In genomic region chr5:110094030-110094846, GRCm38 (mm10) we compare ENCODE assay signal across 8 mouse cellular contexts. TPM values are rescaled to one million over a fixed set of nuclear protein-coding genes. Genes with fewer than 3 reads are reported as not detected.
DNase-seq lines count a peak whose midpoint lies in the region; ATAC-seq and TF ChIP-seq lines count a peak whose summit lies in the region.

Gene Gm35315 (minus strand): TSS chr5:110094420.

- H3K27ac ChIP-seq in forebrain, embryonic 13.5 days, result peak within 1 kb of the TSS; percentile 53; the same call in 1 of the 2 replicates
- peak within 1 kb of the TSS; percentile 61 for H3K27ac ChIP-seq in liver, embryonic 16.5 days (ENCODE audit: low read length)
- H3K27ac ChIP-seq in neural tube, embryonic 12.5 days, result 0 out of 2 replicates have a peak within 1 kb of the TSS, but pooled peaks have one; percentile 26
- peak within 1 kb of the TSS; percentile 1; the same call in 1 of the 2 replicates for H3K27ac ChIP-seq in testis, adult 2 months (ENCODE audit: control insufficient read depth, insufficient read depth, low read depth, low read length)

- under 1% methylated on average over 25 of the region's 25 CpGs for WGBS in forebrain, embryonic 13.5 days
- 1% methylated on average over 25 of the region's 25 CpGs for WGBS in liver, embryonic 16.5 days (ENCODE audit: insufficient replicate concordance)
- WGBS in neural tube, embryonic 12.5 days, result 2% methylated on average over 25 of the region's 25 CpGs

- DNase-seq in ES-CJ7 (ENCODE audit: low read depth, low spot score), result peak; percentile 93
- peak; percentile 91 for DNase-seq in c-Kit-positive CD71-positive TER-119-positive erythroid progenitor cells, embryonic 14.5 days (ENCODE audit: low spot score)
- peak; percentile 88 to 89 for DNase-seq in heart, postnatal 10 days
- DNase-seq in kidney, postnatal 4 days, result peak; percentile 81 to 89

- TF ChIP-seq CTCF in testis, adult 2 months (IDR thresholded peaks at IDR 0.05; ENCODE audit: control insufficient read depth, insufficient read depth, insufficient replicate concordance, low read depth, low read length), result no peak

- intact Hi-C loops in heart, postnatal 10 days (cut with DNase I), result no loop called here

- peak; percentile 98 for ATAC-seq in forebrain, embryonic 13.5 days
- peak; percentile 97 for ATAC-seq in liver, embryonic 16.5 days (ENCODE audit: low read depth)
- peak; percentile 95 for ATAC-seq in neural tube, embryonic 12.5 days (ENCODE audit: low FRiP score, low read depth)

- no peaks in the 10 kb centered on the region for H3K27me3 ChIP-seq in forebrain, embryonic 13.5 days
- H3K27me3 ChIP-seq in liver, embryonic 16.5 days (ENCODE audit: control insufficient read depth, insufficient read depth, low read depth, low read length), result no peaks in the 10 kb centered on the region; the same call in 1 of the 2 replicates
- no peaks in the 10 kb centered on the region for H3K27me3 ChIP-seq in neural tube, embryonic 12.5 days (replicated peaks)
- no peaks in the 10 kb centered on the region for H3K27me3 ChIP-seq in testis, adult 2 months (ENCODE audit: control insufficient read depth, insufficient read depth, low read length)

- H3K4me3 ChIP-seq in forebrain, embryonic 13.5 days, result peak within 1 kb of the TSS; percentile 44
- H3K4me3 ChIP-seq in liver, embryonic 16.5 days (ENCODE audit: low read depth, low read length), result peak within 1 kb of the TSS; percentile 56
- H3K4me3 ChIP-seq in neural tube, embryonic 12.5 days, result peak within 1 kb of the TSS; percentile 51
- H3K4me3 ChIP-seq in testis, adult 2 months (ENCODE audit: control insufficient read depth, low read depth, low read length), result peak within 1 kb of the TSS; percentile 61

- H3K36me3 ChIP-seq in forebrain, embryonic 13.5 days (ENCODE audit: poor library complexity, severe bottlenecking), result no peaks in the 10 kb centered on the region
- no peaks in the 10 kb centered on the region for H3K36me3 ChIP-seq in liver, embryonic 16.5 days (ENCODE audit: control insufficient read depth, insufficient read depth)
- no peaks in the 10 kb centered on the region for H3K36me3 ChIP-seq in neural tube, embryonic 12.5 days
- no peaks in the 10 kb centered on the region for H3K36me3 ChIP-seq in testis, adult 2 months (ENCODE audit: control insufficient read depth, insufficient read depth, low read length)

- H3K9me3 ChIP-seq in forebrain, embryonic 13.5 days (replicated peaks), result no peaks in the 10 kb centered on the region
- H3K9me3 ChIP-seq in liver, embryonic 16.5 days (replicated peaks; ENCODE audit: control insufficient read depth, low read length), result no peaks in the 10 kb centered on the region
- no peaks in the 10 kb centered on the region for H3K9me3 ChIP-seq in neural tube, embryonic 12.5 days

- H3K4me2 ChIP-seq in forebrain, embryonic 13.5 days, result peak within 1 kb of the TSS; percentile 69
- peak within 1 kb of the TSS; percentile 69 for H3K4me2 ChIP-seq in liver, embryonic 16.5 days (ENCODE audit: low read depth, low read length)
- peak within 1 kb of the TSS; percentile 77 for H3K4me2 ChIP-seq in neural tube, embryonic 12.5 days (replicated peaks)

- H3K9ac ChIP-seq in forebrain, embryonic 13.5 days, result peak within 1 kb of the TSS; percentile 68
- H3K9ac ChIP-seq in liver, embryonic 16.5 days (ENCODE audit: low read depth, low read length), result peak within 1 kb of the TSS; percentile 42
- H3K9ac ChIP-seq in neural tube, embryonic 12.5 days, result peak within 1 kb of the TSS; percentile 66

- TF ChIP-seq POLR2A in testis, adult 2 months (IDR thresholded peaks at IDR 0.05; ENCODE audit: control insufficient read depth, low read depth, low read length), result no peak

- peaks cover 4% of the 10 kb centered on the region for H3K4me1 ChIP-seq in forebrain, embryonic 13.5 days
- peaks cover 7% of the 10 kb centered on the region for H3K4me1 ChIP-seq in liver, embryonic 16.5 days (ENCODE audit: control insufficient read depth, low read depth, low read length)
- H3K4me1 ChIP-seq in neural tube, embryonic 12.5 days, result no peaks in the 10 kb centered on the region
- H3K4me1 ChIP-seq in testis, adult 2 months (ENCODE audit: control insufficient read depth, insufficient read depth, low read length), result no peaks in the 10 kb centered on the region; the same call in 1 of the 2 replicates

RNA-seq across cellular contexts. Expression of gene Gm35315, which starts in this region (rescaled TPM):
- polyA plus RNA-seq in forebrain, embryonic 13.5 days (2015; fragmentation: Nextera tagmentation; extraction: Ambion mirVana), result 0.88 and 1.1 TPM in 2 replicates
- under 1 TPM in 1 of 2 experiments, not detected in 1; 0.07 TPM for total RNA-seq in heart, postnatal 10 days (2021)
- 0.58 and 0.78 TPM in 2 replicates for polyA plus RNA-seq in liver, embryonic 16.5 days (2015; fragmentation: Nextera tagmentation; extraction: Ambion mirVana)
- polyA plus RNA-seq in neural tube, embryonic 12.5 days (2016; fragmentation: Nextera tagmentation; extraction: Ambion mirVana), result 0.65 and 0.70 TPM in 2 replicates
- 0.08 and 0.17 TPM in 2 replicates for polyA plus RNA-seq in testis, adult 2 months (2012; rRNA removed)

Comparison
In these comparisons a context has a peak if more than half of its experiments do, and no peak if none do; other contexts are left out.
1. Peak in every context shown above with its lines: DNase-seq, ATAC-seq, H3K4me3 ChIP-seq and H3K27ac ChIP-seq.
2. Peak in DNase-seq in heart, postnatal 10 days; RNA of the gene not detected or under 1 TPM.
3. Peak in ATAC-seq, H3K4me3 ChIP-seq, H3K27ac ChIP-seq, H3K9ac ChIP-seq and H3K4me2 ChIP-seq in liver, embryonic 16.5 days; RNA of the gene not detected or under 1 TPM.
4. Peak in ATAC-seq, H3K4me3 ChIP-seq, H3K27ac ChIP-seq, H3K9ac ChIP-seq and H3K4me2 ChIP-seq in neural tube, embryonic 12.5 days; RNA of the gene not detected or under 1 TPM.
5. H3K27ac ChIP-seq: peak in every context shown above with its lines; median percentile 61 in liver, embryonic 16.5 days; 53 in forebrain, embryonic 13.5 days; 26 in neural tube, embryonic 12.5 days; 1 in testis, adult 2 months.